Mouse (Mus musculus) skeletal muscle tissue, postnatal 0 days (tissue): Measurements from ENCODE around the gene Mxd4. TPM values are rescaled to one million over a fixed set of nuclear protein-coding genes. Genes with fewer than 3 reads are reported as not detected.

Experiments
- polyA plus RNA-seq: library from polyadenylated mRNA; unstranded; fragments of >200 nt; fragmentation: Nextera tagmentation; extraction: Ambion mirVana; gene quantifications from 2 replicates; pipeline ENCODE4 v1.2.1, GENCODE M21; 2015

Gene Mxd4
- 23.3 and 24.8 TPM in 2 replicates for polyA plus RNA-seq

GRCm38 (mm10) chr5:34187601-34188316, at the start of gene Mxd4:
Gene Mxd4, minus strand, starts transcription at chr5:34187720.

GRCm38 (mm10) chr5:34168950-34169891, 18.3 kb downstream of the Mxd4 start, which contains the start of the genes Poln and Haus3:
Gene Poln, minus strand, starts transcription at chr5:34169448.
Gene Haus3, minus strand, starts transcription at chr5:34169527.

Other genes starting within 250 kb of the Mxd4 start
- gene Gm1673, start 204.3 kb downstream of the Mxd4 start, polyA plus RNA-seq, result 18.5 and 23.2 TPM in 2 replicates
- gene Nat8l, start 191.7 kb downstream of the Mxd4 start, polyA plus RNA-seq, result 0.28 and 1.8 TPM in 2 replicates
- 3.9 and 7.0 TPM in 2 replicates for gene Poln, start 18.3 kb downstream of the Mxd4 start, polyA plus RNA-seq
- 8.8 and 12.1 TPM in 2 replicates for gene Haus3, start 18.2 kb downstream of the Mxd4 start, polyA plus RNA-seq
- 0.62 and 0.85 TPM in 2 replicates for gene Zfyve28, start 100.7 kb upstream of the Mxd4 start, polyA plus RNA-seq
- gene Cfap99, start 100.9 kb upstream of the Mxd4 start, polyA plus RNA-seq, result not detected in 2 replicates
- gene Rnf4, start 148.6 kb upstream of the Mxd4 start, polyA plus RNA-seq, result 48.1 and 55.3 TPM in 2 replicates
- gene Fam193a, start 182.2 kb upstream of the Mxd4 start, polyA plus RNA-seq, result 5.1 and 5.7 TPM in 2 replicates